18 mouse cellular contexts compared by ENCODE assay signal in the genomic region with DNA sequence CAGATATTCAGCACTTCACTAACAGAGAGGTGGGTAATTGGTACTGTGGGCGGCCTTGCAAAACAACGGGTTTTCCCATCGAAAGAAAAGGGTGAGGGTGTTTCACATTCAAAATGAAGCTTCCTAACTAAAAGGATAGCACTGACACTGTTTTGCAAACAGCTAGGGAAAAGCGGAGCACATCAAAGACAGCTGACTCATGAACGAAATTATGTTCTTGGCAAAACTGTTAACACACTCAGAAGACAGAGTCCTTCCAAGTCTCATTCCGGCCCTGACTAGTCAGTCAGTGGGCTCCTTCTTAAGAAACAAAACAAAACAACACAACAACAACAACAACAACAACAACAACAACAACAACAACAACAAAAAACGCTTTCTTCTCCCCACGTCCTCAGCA. TPM values are rescaled to one million over a fixed set of nuclear protein-coding genes. Genes with fewer than 3 reads are reported as not detected.
DNase-seq lines count a peak whose midpoint lies in the region; ATAC-seq and TF ChIP-seq lines count a peak whose summit lies in the region.
"Had no signal": no experiment of that assay in that cellular context is flagged by ENCODE, and none has a peak within 500 bp of the region (broad histone marks: within the 10 kb centered on the region; RNA-seq: fewer than 3 reads in every experiment).

No protein-coding gene starts in this region.

- no peaks in the 10 kb centered on the region for H3K9me3 ChIP-seq in lung, embryonic 14.5 days (ENCODE audit: low read depth, low read length)
- H3K9me3 ChIP-seq in heart, embryonic 14.5 days (ENCODE audit: control insufficient read depth, low read length): no peaks in the 10 kb centered on the region
- H3K9me3 ChIP-seq in stomach, embryonic 16.5 days (replicated peaks; ENCODE audit: control insufficient read depth, low read length): no peaks in the 10 kb centered on the region
- H3K9me3 ChIP-seq: embryonic facial prominence, embryonic 15.5 days; forebrain, embryonic 15.5 days; heart, embryonic 15.5 days had no signal

- H3K27ac ChIP-seq in lung, embryonic 14.5 days (ENCODE audit: low read depth): no peak overlapping the region
- 0 out of 4 replicates have a peak overlapping the region, but pooled peaks of 1 of the 2 experiments have one; percentile 67 for H3K27ac ChIP-seq in heart, embryonic 14.5 days (replicated peaks in 1 of 2; ENCODE audit: control insufficient read depth in 1 of 2, insufficient read depth in 1 of 2, low read depth in 2 of 2, low read length in 2 of 2)
- H3K27ac ChIP-seq in stomach, embryonic 16.5 days (ENCODE audit: low read length): 0 out of 2 replicates have a peak overlapping the region, but pooled peaks have one; percentile 13
- H3K27ac ChIP-seq: forebrain, embryonic 15.5 days; liver, embryonic 14.5 days had no signal

- no peak overlapping the region for H3K4me3 ChIP-seq in lung, embryonic 14.5 days (ENCODE audit: low read depth, low read length)
- no peak overlapping the region for H3K4me3 ChIP-seq in heart, embryonic 14.5 days (ENCODE audit: control insufficient read depth in 1 of 2, insufficient read depth in 1 of 2, low read depth in 1 of 2, low read length in 2 of 2)
- no peak overlapping the region for H3K4me3 ChIP-seq in stomach, embryonic 16.5 days (replicated peaks; ENCODE audit: low read length)
- H3K4me3 ChIP-seq: embryonic facial prominence, embryonic 15.5 days; forebrain, embryonic 15.5 days; heart, embryonic 15.5 days had no signal

- ATAC-seq in lung, embryonic 14.5 days (ENCODE audit: insufficient read depth): no peak
- no peak for ATAC-seq in heart, embryonic 14.5 days (ENCODE audit: insufficient number of reproducible peaks, insufficient read depth, low FRiP score, low read depth)
- ATAC-seq in stomach, embryonic 16.5 days (ENCODE audit: insufficient read depth, low FRiP score): no peak
- no peak for ATAC-seq in granulocyte monocyte progenitor cell, adult 5-6 weeks (replicated peaks; ENCODE audit: poor library complexity, severe bottlenecking)
- ATAC-seq: forebrain, embryonic 15.5 days; inflammation-experienced regulatory T-cells, adult 6 months; Patski had no signal

- peaks cover 39% of the 10 kb centered on the region for H3K4me1 ChIP-seq in lung, embryonic 14.5 days (ENCODE audit: insufficient read depth)
- H3K4me1 ChIP-seq in heart, embryonic 14.5 days (ENCODE audit: control insufficient read depth in 2 of 2, insufficient read depth in 2 of 2, low read length in 2 of 2): peaks cover 35 to 69% of the 10 kb centered on the region in 2 experiments
- H3K4me1 ChIP-seq in stomach, embryonic 16.5 days (ENCODE audit: control insufficient read depth, insufficient read depth, low read length): peaks cover 23% of the 10 kb centered on the region
- H3K4me1 ChIP-seq: forebrain, embryonic 15.5 days had no signal

- H3K4me2 ChIP-seq in lung, embryonic 14.5 days: no peak overlapping the region; the same call in 1 of the 2 replicates
- no peak overlapping the region for H3K4me2 ChIP-seq in heart, embryonic 14.5 days (ENCODE audit: low read length)
- no peak overlapping the region for H3K4me2 ChIP-seq in stomach, embryonic 16.5 days (ENCODE audit: low read depth, low read length)
- H3K4me2 ChIP-seq: embryonic facial prominence, embryonic 15.5 days; forebrain, embryonic 15.5 days; midbrain, embryonic 11.5 days had no signal

- intact Hi-C loops in heart, postnatal 14 days (cut with DNase I): no loop called here

- 33% methylated on average over 8 of the region's 8 CpGs for WGBS in lung, embryonic 14.5 days
- WGBS in heart, embryonic 14.5 days: 56% methylated on average over 8 of the region's 8 CpGs
- 38% methylated on average over 8 of the region's 8 CpGs for WGBS in stomach, embryonic 16.5 days

- no peak for TF ChIP-seq CTCF in lung, embryonic 14.5 days (IDR thresholded peaks at IDR 0.05; ENCODE audit: low read depth)

- peak; percentile 92 for DNase-seq in heart, adult 11 months
- no peak for DNase-seq in heart, postnatal 14 days
- peak; percentile 70 for DNase-seq in lung, embryonic 14.5 days
- no peak for DNase-seq in lung, postnatal 14 days
- DNase-seq: adrenal gland, adult 8-10 months; kidney, postnatal 36 days; left cerebral cortex, postnatal 4 days; thymus, postnatal 25 days had no signal

- H3K9ac ChIP-seq in lung, embryonic 14.5 days: no peak overlapping the region
- H3K9ac ChIP-seq in heart, embryonic 14.5 days (ENCODE audit: low read length): peak overlapping the region; percentile 28; the same call in 1 of the 2 replicates
- no peak overlapping the region for H3K9ac ChIP-seq in stomach, embryonic 16.5 days (ENCODE audit: low read length)
- H3K9ac ChIP-seq: embryonic facial prominence, embryonic 15.5 days; forebrain, embryonic 15.5 days; heart, embryonic 15.5 days; liver, embryonic 14.5 days had no signal

- H3K27me3 ChIP-seq in lung, embryonic 14.5 days (ENCODE audit: insufficient read depth, low read length): no peaks in the 10 kb centered on the region
- H3K27me3 ChIP-seq in heart, embryonic 14.5 days (ENCODE audit: control insufficient read depth, insufficient read depth, low read length): no peaks in the 10 kb centered on the region
- H3K27me3 ChIP-seq in stomach, embryonic 16.5 days (ENCODE audit: control insufficient read depth, insufficient read depth, low read length): no peaks in the 10 kb centered on the region
- H3K27me3 ChIP-seq: embryonic facial prominence, embryonic 15.5 days; forebrain, embryonic 15.5 days; heart, embryonic 15.5 days had no signal

- no peaks in the 10 kb centered on the region for H3K36me3 ChIP-seq in lung, embryonic 14.5 days (ENCODE audit: insufficient read depth)
- no peaks in the 10 kb centered on the region for H3K36me3 ChIP-seq in heart, embryonic 14.5 days (ENCODE audit: control insufficient read depth, insufficient read depth, low read length)
- no peaks in the 10 kb centered on the region for H3K36me3 ChIP-seq in stomach, embryonic 16.5 days (ENCODE audit: control insufficient read depth, insufficient read depth, low read length)
- H3K36me3 ChIP-seq: embryonic facial prominence, embryonic 15.5 days; forebrain, embryonic 15.5 days; heart, embryonic 15.5 days had no signal

RNA-seq across cellular contexts. Expression of gene Ror2, which starts 10.1 kb away (rescaled TPM):
- total RNA-seq in heart, postnatal 14 days (2021): 1 to 10 TPM; 3.3 to 3.5 TPM
- polyA plus RNA-seq in lung, embryonic 14.5 days (2014; fragmentation: Nextera tagmentation; extraction: Ambion mirVana): 16.2 and 18.2 TPM in 2 replicates
- 11.5 and 13.2 TPM in 2 replicates for polyA plus RNA-seq in heart, embryonic 14.5 days (2014; fragmentation: Nextera tagmentation; extraction: Ambion mirVana)
- 12.0 and 13.5 TPM in 2 replicates for polyA plus RNA-seq in stomach, embryonic 16.5 days (2015; fragmentation: Nextera tagmentation; extraction: Ambion mirVana)
- not detected in 2 replicates for total RNA-seq in granulocyte monocyte progenitor cell, adult 5-6 weeks (2014; fragmentation: Nextera tagmentation)
- total RNA-seq in granulocyte monocyte progenitor cell, adult 5-6 weeks (2017): not detected in 2 replicates
- polyA plus RNA-seq: inflammation-experienced regulatory T-cells, adult 6 months; Patski had no signal

Comparison
In these comparisons a context has a peak if more than half of its experiments do, and no peak if none do; other contexts are left out.
1. DNase-seq: peak in heart, adult 11 months (single experiment) and lung, embryonic 14.5 days (single experiment); none in heart, postnatal 14 days (0 of 2) and lung, postnatal 14 days (single experiment).